In genomic region chr17:45681588-45681987, GRCm38 (mm10) we compare ENCODE assay signal across 12 mouse cellular contexts. TPM values are rescaled to one million over a fixed set of nuclear protein-coding genes. Genes with fewer than 3 reads are reported as not detected.
DNase-seq lines count a peak whose midpoint lies in the region; ATAC-seq and TF ChIP-seq lines count a peak whose summit lies in the region.
"Had no signal": no experiment of that assay in that cellular context is flagged by ENCODE, and none has a peak within 500 bp of the region (broad histone marks: within the 10 kb centered on the region; RNA-seq: fewer than 3 reads in every experiment).

No protein-coding gene starts in this region.

- no peak for TF ChIP-seq EP300 in heart, postnatal 0 days (IDR thresholded peaks at IDR 0.05; ENCODE audit: low read depth)
- TF ChIP-seq EP300 in ES-Bruce4 (IDR thresholded peaks at IDR 0.05; ENCODE audit: insufficient read depth, low read depth, low read length): no peak

- 100% methylated on average over 1 of the region's 1 CpGs for WGBS in heart, postnatal 0 days
- WGBS in heart, embryonic 12.5 days: 92% methylated on average over 1 of the region's 1 CpGs
- WGBS in lung, embryonic 14.5 days: 94% methylated on average over 1 of the region's 1 CpGs

- TF ChIP-seq POLR2A in ES-Bruce4 (IDR thresholded peaks at IDR 0.05; ENCODE audit: insufficient read depth, low read length): no peak

- peaks cover 6% of the 10 kb centered on the region for H3K4me1 ChIP-seq in heart, postnatal 0 days (ENCODE audit: control insufficient read depth, insufficient read depth)
- peaks cover 16% of the 10 kb centered on the region for H3K4me1 ChIP-seq in heart, embryonic 12.5 days (replicated peaks)
- peaks cover 8% of the 10 kb centered on the region; the same call in 1 of the 2 replicates for H3K4me1 ChIP-seq in lung, embryonic 14.5 days (ENCODE audit: insufficient read depth)
- H3K4me1 ChIP-seq in ES-Bruce4 (ENCODE audit: control insufficient read depth, insufficient read depth, low read length): peaks cover 2% of the 10 kb centered on the region

- no peak for DNase-seq in heart, postnatal 0 days (ENCODE audit: low spot score)
- no peak for DNase-seq in lung, embryonic 14.5 days
- DNase-seq in lung, postnatal 14 days: no peak
- DNase-seq in induced T-regulatory cell, adult 2 months (ENCODE audit: low read depth): peak; percentile 61
- DNase-seq in urinary bladder, adult 2 months (ENCODE audit: low spot score): no peak
- DNase-seq: thymus, adult 2 months had no signal

- peak; percentile 29 for TF ChIP-seq CTCF in heart, postnatal 0 days (IDR thresholded peaks at IDR 0.05; ENCODE audit: low read depth)
- peak; percentile 56 for TF ChIP-seq CTCF in lung, embryonic 14.5 days (IDR thresholded peaks at IDR 0.05; ENCODE audit: low read depth)
- peak; percentile 42 for TF ChIP-seq CTCF in ES-Bruce4 (IDR thresholded peaks at IDR 0.05; ENCODE audit: low read depth, low read length)

- H3K27me3 ChIP-seq in heart, postnatal 0 days (ENCODE audit: control insufficient read depth, insufficient read depth, low read length): no peaks in the 10 kb centered on the region
- H3K27me3 ChIP-seq in heart, embryonic 12.5 days (replicated peaks): no peaks in the 10 kb centered on the region
- no peaks in the 10 kb centered on the region for H3K27me3 ChIP-seq in lung, embryonic 14.5 days (ENCODE audit: insufficient read depth, low read length)
- H3K27me3 ChIP-seq in ES-Bruce4 (ENCODE audit: control insufficient read depth, insufficient read depth, low read length, poor library complexity, severe bottlenecking): no peaks in the 10 kb centered on the region
- H3K27me3 ChIP-seq: heart, embryonic 13.5 days had no signal

- no peak overlapping the region for H3K27ac ChIP-seq in heart, postnatal 0 days (ENCODE audit: low read depth)
- no peak overlapping the region for H3K27ac ChIP-seq in heart, embryonic 12.5 days (ENCODE audit: poor library complexity, severe bottlenecking)
- no peak overlapping the region for H3K27ac ChIP-seq in lung, embryonic 14.5 days (ENCODE audit: low read depth)
- no peak overlapping the region for H3K27ac ChIP-seq in ES-Bruce4 (ENCODE audit: insufficient read depth, low read length)

- H3K36me3 ChIP-seq in heart, postnatal 0 days (replicated peaks; ENCODE audit: control insufficient read depth, insufficient read depth, low read length): peaks cover 16% of the 10 kb centered on the region
- peaks cover 14% of the 10 kb centered on the region for H3K36me3 ChIP-seq in heart, embryonic 12.5 days
- peaks cover 25% of the 10 kb centered on the region; the same call in 1 of the 2 replicates for H3K36me3 ChIP-seq in lung, embryonic 14.5 days (ENCODE audit: insufficient read depth)
- 0 out of 2 replicates have a peak, but pooled peaks cover 2% of the 10 kb centered on the region for H3K36me3 ChIP-seq in ES-Bruce4 (ENCODE audit: control insufficient read depth, insufficient read depth, low read length, poor library complexity, severe bottlenecking)

- H3K4me3 ChIP-seq in heart, postnatal 0 days (ENCODE audit: low read depth, low read length): no peak overlapping the region
- H3K4me3 ChIP-seq in heart, embryonic 12.5 days: no peak overlapping the region
- no peak overlapping the region for H3K4me3 ChIP-seq in lung, embryonic 14.5 days (ENCODE audit: low read depth, low read length)
- H3K4me3 ChIP-seq in ES-Bruce4 (ENCODE audit: low read depth, low read length): no peak overlapping the region

- no peak overlapping the region for H3K4me2 ChIP-seq in heart, postnatal 0 days (ENCODE audit: low read depth, low read length)
- H3K4me2 ChIP-seq in heart, embryonic 12.5 days: no peak overlapping the region
- no peak overlapping the region for H3K4me2 ChIP-seq in lung, embryonic 14.5 days

- ATAC-seq in heart, postnatal 0 days (ENCODE audit: insufficient read depth, low read depth): no peak
- ATAC-seq in heart, embryonic 12.5 days (ENCODE audit: insufficient number of reproducible peaks, low FRiP score): no peak
- ATAC-seq in lung, embryonic 14.5 days (ENCODE audit: insufficient read depth): no peak
- ATAC-seq in megakaryocyte, adult 5-6 weeks (ENCODE audit: poor library complexity, severe bottlenecking): no peak

- H3K9ac ChIP-seq in heart, postnatal 0 days (replicated peaks; ENCODE audit: low read depth, low read length): no peak overlapping the region
- H3K9ac ChIP-seq in heart, embryonic 12.5 days: no peak overlapping the region
- H3K9ac ChIP-seq in lung, embryonic 14.5 days: no peak overlapping the region
- no peak overlapping the region for H3K9ac ChIP-seq in ES-Bruce4 (ENCODE audit: low read depth, poor library complexity, severe bottlenecking)

- no peaks in the 10 kb centered on the region for H3K9me3 ChIP-seq in heart, postnatal 0 days (replicated peaks; ENCODE audit: control insufficient read depth, low read length)
- H3K9me3 ChIP-seq in heart, embryonic 12.5 days (replicated peaks): no peaks in the 10 kb centered on the region
- H3K9me3 ChIP-seq in lung, embryonic 14.5 days (ENCODE audit: low read depth, low read length): no peaks in the 10 kb centered on the region
- H3K9me3 ChIP-seq in ES-Bruce4 (replicated peaks; ENCODE audit: control insufficient read depth, insufficient read depth, low read length, poor library complexity, severe bottlenecking): no peaks in the 10 kb centered on the region

RNA-seq across cellular contexts. Expression of gene Mrpl14, which starts 4.5 kb away (rescaled TPM):
- total RNA-seq in heart, postnatal 0 days (2014; rRNA removed; ENCODE audit: low replicate concordance): 34.7 and 98.0 TPM in 2 replicates
- polyA plus RNA-seq in heart, postnatal 0 days (2015; fragmentation: Nextera tagmentation; extraction: Ambion mirVana): 152 and 162 TPM in 2 replicates
- 128 and 129 TPM in 2 replicates for polyA plus RNA-seq in heart, embryonic 12.5 days (2016; fragmentation: Nextera tagmentation; extraction: Ambion mirVana)
- polyA plus RNA-seq in lung, embryonic 14.5 days (2014; fragmentation: Nextera tagmentation; extraction: Ambion mirVana): 162 and 168 TPM in 2 replicates
- polyA plus RNA-seq in ES-Bruce4 (2011; ENCODE audit: insufficient read depth, insufficient read length, low read depth, missing spikeins): 31.8 and 42.7 TPM in 2 replicates
- polyA plus RNA-seq in urinary bladder, adult 2 months (2012; rRNA removed): 100 and 106 TPM in 2 replicates
- total RNA-seq in megakaryocyte, adult 5-6 weeks (2015): 30.3 and 34.7 TPM in 2 replicates
- total RNA-seq in megakaryocyte, adult 5-6 weeks (2017): 12.7 and 14.7 TPM in 2 replicates

RNA-seq across cellular contexts. Expression of gene Tmem63b, which starts 5.1 kb away (rescaled TPM):
- total RNA-seq in heart, postnatal 0 days (2014; rRNA removed; ENCODE audit: low replicate concordance): 79.1 and 81.5 TPM in 2 replicates
- 45.9 and 53.2 TPM in 2 replicates for polyA plus RNA-seq in heart, postnatal 0 days (2015; fragmentation: Nextera tagmentation; extraction: Ambion mirVana)
- polyA plus RNA-seq in heart, embryonic 12.5 days (2016; fragmentation: Nextera tagmentation; extraction: Ambion mirVana): 41.2 and 41.4 TPM in 2 replicates
- polyA plus RNA-seq in lung, embryonic 14.5 days (2014; fragmentation: Nextera tagmentation; extraction: Ambion mirVana): 29.7 and 31.3 TPM in 2 replicates
- 112 and 129 TPM in 2 replicates for polyA plus RNA-seq in ES-Bruce4 (2011; ENCODE audit: insufficient read depth, insufficient read length, low read depth, missing spikeins)
- polyA plus RNA-seq in urinary bladder, adult 2 months (2012; rRNA removed): 73.6 and 76.5 TPM in 2 replicates
- 3.3 and 5.3 TPM in 2 replicates for total RNA-seq in megakaryocyte, adult 5-6 weeks (2015)
- 3.6 and 5.3 TPM in 2 replicates for total RNA-seq in megakaryocyte, adult 5-6 weeks (2017)

RNA-seq across cellular contexts. Expression of gene Capn11, which starts 22.5 kb away (rescaled TPM):
- 0.43 and 0.76 TPM in 2 replicates for total RNA-seq in heart, postnatal 0 days (2014; rRNA removed; ENCODE audit: low replicate concordance)
- polyA plus RNA-seq in heart, postnatal 0 days (2015; fragmentation: Nextera tagmentation; extraction: Ambion mirVana): not detected in 2 replicates
- 0.46 and 0.56 TPM in 2 replicates for polyA plus RNA-seq in heart, embryonic 12.5 days (2016; fragmentation: Nextera tagmentation; extraction: Ambion mirVana)
- 0.07 TPM in 1 of 2 replicates, not detected in the other for polyA plus RNA-seq in lung, embryonic 14.5 days (2014; fragmentation: Nextera tagmentation; extraction: Ambion mirVana)
- polyA plus RNA-seq in ES-Bruce4 (2011; ENCODE audit: insufficient read depth, insufficient read length, low read depth, missing spikeins): 1.4 and 1.9 TPM in 2 replicates
- 2.3 and 2.7 TPM in 2 replicates for polyA plus RNA-seq in urinary bladder, adult 2 months (2012; rRNA removed)
- 0.67 TPM in 1 of 2 replicates, not detected in the other for total RNA-seq in megakaryocyte, adult 5-6 weeks (2015)
- not detected in 2 replicates for total RNA-seq in megakaryocyte, adult 5-6 weeks (2017)
- total RNA-seq: monocyte, adult 5-6 weeks had no signal
- polyA plus RNA-seq: kidney, embryonic 14.5 days had no signal

RNA-seq across cellular contexts. Expression of gene 1600014C23Rik, which starts 52.1 kb away (rescaled TPM):
- total RNA-seq in heart, postnatal 0 days (2014; rRNA removed; ENCODE audit: low replicate concordance): not detected in 2 replicates
- polyA plus RNA-seq in heart, postnatal 0 days (2015; fragmentation: Nextera tagmentation; extraction: Ambion mirVana): 0.25 TPM in 1 of 2 replicates, not detected in the other
- 0.61 TPM in 1 of 2 replicates, not detected in the other for polyA plus RNA-seq in heart, embryonic 12.5 days (2016; fragmentation: Nextera tagmentation; extraction: Ambion mirVana)
- polyA plus RNA-seq in lung, embryonic 14.5 days (2014; fragmentation: Nextera tagmentation; extraction: Ambion mirVana): not detected in 2 replicates
- not detected in 2 replicates for polyA plus RNA-seq in ES-Bruce4 (2011; ENCODE audit: insufficient read depth, insufficient read length, low read depth, missing spikeins)
- polyA plus RNA-seq in urinary bladder, adult 2 months (2012; rRNA removed): not detected in 2 replicates
- not detected in 2 replicates for total RNA-seq in megakaryocyte, adult 5-6 weeks (2015)
- total RNA-seq in megakaryocyte, adult 5-6 weeks (2017): not detected in 2 replicates
- total RNA-seq: monocyte, adult 5-6 weeks had no signal
- polyA plus RNA-seq: thymus, adult 2 months had no signal
